In the genomic region with DNA sequence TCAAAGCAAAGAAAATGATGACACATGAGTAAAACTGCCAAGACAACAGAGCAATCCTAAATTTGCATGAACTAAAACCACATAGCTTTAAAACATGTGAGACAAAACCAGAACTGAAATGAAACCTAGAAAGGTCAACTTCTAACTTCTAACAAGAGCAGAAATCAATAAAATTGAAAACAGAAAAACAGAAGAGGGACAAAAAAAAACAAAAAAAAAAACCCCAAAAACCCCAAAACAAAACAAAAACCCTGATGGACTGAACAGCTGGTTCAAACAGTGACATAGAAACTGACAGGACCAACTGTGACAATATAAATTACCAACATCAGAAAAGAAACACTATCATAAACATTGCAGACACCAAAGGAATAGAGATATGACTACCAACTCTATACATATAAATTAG, we compare ENCODE assay signal across 20 mouse cellular contexts.
"Had no signal": no experiment of that assay in that cellular context is flagged by ENCODE, and none has a peak within 500 bp of the region (broad histone marks: within the 10 kb centered on the region; RNA-seq: fewer than 3 reads in every experiment).

No protein-coding gene starts in this region.

- H3K4me2 ChIP-seq: liver, embryonic 13.5 days; liver, embryonic 15.5 days; lung, embryonic 15.5 days; midbrain, embryonic 11.5 days; midbrain, embryonic 13.5 days; midbrain, embryonic 15.5 days; neural tube, embryonic 12.5 days had no signal

- H3K4me3 ChIP-seq: liver, embryonic 13.5 days; liver, embryonic 15.5 days; lung, embryonic 15.5 days; megakaryocyte, embryonic 14.5 days; midbrain, embryonic 13.5 days; midbrain, embryonic 15.5 days; neural tube, embryonic 12.5 days had no signal

- DNase-seq: liver, embryonic 13.5 days; liver, postnatal 0 days; lung, adult 2 months; lung, postnatal 14 days; lung, postnatal 36 days; right cerebral cortex, adult 18-20 months; right cerebral cortex, postnatal 25 days; spleen, adult 18-20 months; thymus, adult 18-20 months; thymus, postnatal 14 days; thymus, postnatal 36 days had no signal

- H3K4me1 ChIP-seq: liver, embryonic 13.5 days; liver, embryonic 15.5 days; neural tube, embryonic 12.5 days had no signal

- H3K9ac ChIP-seq: liver, embryonic 13.5 days; liver, embryonic 15.5 days; liver, postnatal 0 days; lung, embryonic 15.5 days; midbrain, embryonic 13.5 days; midbrain, embryonic 15.5 days; neural tube, embryonic 12.5 days had no signal

- H3K27me3 ChIP-seq: liver, embryonic 13.5 days; liver, embryonic 15.5 days; lung, embryonic 15.5 days; megakaryocyte, embryonic 14.5 days; midbrain, embryonic 13.5 days; midbrain, embryonic 15.5 days; neural tube, embryonic 12.5 days had no signal

- H3K36me3 ChIP-seq: liver, embryonic 13.5 days; liver, embryonic 15.5 days had no signal

- H3K27ac ChIP-seq: liver, embryonic 13.5 days; liver, embryonic 15.5 days; lung, embryonic 15.5 days; macrophage; midbrain, embryonic 13.5 days; midbrain, embryonic 15.5 days; neural tube, embryonic 12.5 days had no signal

- ATAC-seq: liver, postnatal 0 days; lung, postnatal 0 days; midbrain, embryonic 13.5 days; midbrain, embryonic 15.5 days had no signal

- H3K9me3 ChIP-seq: liver, embryonic 13.5 days; liver, embryonic 15.5 days; lung, embryonic 15.5 days; megakaryocyte, embryonic 14.5 days; midbrain, embryonic 13.5 days; midbrain, embryonic 15.5 days; neural tube, embryonic 12.5 days had no signal
